Mouse (Mus musculus) lung, adult 2 months (tissue): ENCODE measurements at regions not wholly inside any gene's neighbourhood (a gene's known extent, or its start where the extent isn't known, plus 50 kb on each side); places are given as distances from the start of the nearest gene placed in this dataset.

Experiments used
- CTCF ChIP-seq: fragments of 200-500 bp; IDR thresholded peaks from 2 replicates; pipeline ENCODE4 v1.5.1; 2011; ENCODE audit warnings: mild to moderate bottlenecking, low read length, control low read depth; ENCODE audit not compliant: insufficient read depth
- POLR2A ChIP-seq: fragments of 200-500 bp; IDR thresholded peaks from 2 replicates; pipeline ENCODE4 v1.6.1; 2011; ENCODE audit warnings: low read depth, mild to moderate bottlenecking, control low read depth, low read length, borderline replicate concordance; ENCODE audit errors: extremely low read depth

- TF ChIP-seq CTCF (no peak), POLR2A (no peak)
These were observed 128.5 kb upstream of the Tex13c2 start for GRCm38 (mm10) chrX:42360973-42361372.
